Mouse (Mus musculus) adrenal gland (tissue): ENCODE results near the gene Sbk3.

Experiments
- intact Hi-C: fragments of 180-260 bp; cut with DNase I; formaldehyde crosslinking; loops from one replicate; pipeline ENCODE4 v1.15.1; 2025

The Sbk3 gene

GRCm38 (mm10) chr7:4915669-4916416 lies 55.1 kb downstream of the Sbk3 start:
- intact Hi-C loops, result loop anchor here (5.0 kb wide), 1 partner anchor 49 kb away; no protein-coding TSS in a partner anchor
